Mouse (Mus musculus): ENCODE measurements around the gene Ing1.

The Ing1 gene

GRCm38 (mm10) chr8:11592296-11592695 lies 36.9 kb downstream of the Ing1 start:
- no peak for DNase-seq

DNA sequence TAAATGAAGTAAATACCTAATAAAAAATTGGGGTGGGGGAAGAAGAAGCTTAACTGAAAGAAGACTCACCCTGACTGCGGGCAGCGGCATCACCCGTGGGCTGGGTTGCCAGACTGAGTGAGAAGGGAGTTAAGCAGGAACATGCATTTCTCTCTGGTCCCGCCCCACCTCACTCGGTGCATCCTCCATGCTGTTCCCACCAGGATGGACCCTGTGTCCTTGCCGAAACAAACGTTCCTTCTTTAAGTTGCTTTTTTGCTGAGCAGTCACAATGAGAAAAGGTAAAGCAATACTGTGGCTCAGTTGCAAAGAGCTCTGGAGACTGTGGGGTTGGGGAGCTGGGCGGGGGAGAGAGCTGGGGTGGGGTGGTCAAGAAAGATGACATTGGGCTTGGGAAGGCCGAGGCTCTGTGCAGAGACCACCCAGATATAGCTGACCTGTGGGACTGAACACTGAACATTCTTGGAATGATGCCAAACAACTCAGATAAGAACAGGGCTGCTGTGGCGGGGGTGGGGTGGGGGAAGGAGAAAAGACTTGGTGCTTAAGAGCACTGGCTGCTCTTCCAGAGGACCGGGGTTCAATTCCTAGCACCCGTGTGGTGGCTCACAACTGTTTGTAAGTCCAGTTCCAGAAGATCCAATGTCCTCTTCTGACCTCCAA lies 38.0 kb downstream of the Ing1 start:
- no peak for DNase-seq

DNA sequence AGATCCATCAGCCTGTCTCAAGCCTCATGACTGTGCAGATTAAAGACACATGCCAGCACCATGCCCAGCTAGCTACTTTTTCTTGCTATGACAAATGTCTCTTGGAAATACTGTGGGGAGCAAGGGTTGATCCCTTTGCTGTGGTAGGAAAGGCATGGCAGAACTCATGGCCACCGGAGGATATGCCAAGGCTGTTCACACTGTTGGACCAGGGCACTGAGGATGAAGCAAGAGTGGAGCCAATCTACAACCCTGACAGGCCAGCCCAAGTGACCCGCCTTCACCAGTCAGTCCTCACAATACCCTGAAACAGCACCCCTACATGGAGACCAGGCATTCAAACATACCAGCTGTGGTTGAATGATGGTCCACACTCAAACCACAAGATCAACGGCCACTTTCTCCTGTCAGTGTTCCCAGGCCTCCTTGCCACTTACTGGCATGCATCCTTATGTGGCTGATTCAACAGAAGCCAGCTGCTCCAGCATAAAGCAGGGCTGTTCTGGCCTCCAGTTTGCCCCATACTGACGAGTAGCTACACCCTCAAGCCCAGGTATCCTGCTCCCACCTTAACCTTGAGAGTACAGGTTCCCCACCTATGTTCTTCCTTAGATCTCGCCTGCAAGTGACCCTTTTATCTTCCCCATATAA lies 45.1 kb downstream of the Ing1 start:
- no peak for DNase-seq

DNA sequence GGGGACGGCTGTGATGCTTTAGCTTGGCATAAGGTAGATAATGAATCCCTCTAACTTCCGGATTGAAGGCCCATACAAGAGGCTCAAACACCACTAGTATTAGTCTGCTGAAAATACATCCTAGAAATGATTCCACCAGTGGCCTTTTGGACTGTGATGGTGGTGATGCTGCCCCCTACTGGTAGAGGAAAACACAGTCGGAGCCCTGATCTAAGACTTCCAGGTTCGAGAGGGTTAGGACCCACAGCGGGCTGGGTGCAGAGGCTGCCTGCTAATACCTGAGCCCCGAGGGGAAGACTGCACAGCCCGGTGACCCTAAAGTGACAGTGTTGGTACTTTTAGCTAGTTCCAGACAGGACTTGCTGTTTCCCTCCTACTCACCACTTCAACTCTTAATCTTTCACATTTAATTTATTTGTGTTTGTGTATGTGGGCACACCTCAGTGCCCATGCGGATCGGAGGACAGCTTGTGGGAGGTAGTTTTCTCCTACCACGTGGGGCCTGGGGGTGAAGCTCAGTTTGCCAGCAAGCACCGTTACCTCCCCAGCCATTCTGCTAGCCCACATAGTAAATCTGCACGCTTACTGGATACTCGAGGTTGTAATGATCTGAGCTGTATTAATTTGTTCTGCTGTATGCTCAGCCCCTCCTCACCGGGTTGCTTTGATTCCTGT lies 46.8 kb downstream of the Ing1 start:
- DNase-seq = peak; percentile 66 to 83

GRCm38 (mm10) chr8:11608848-11609247 lies 53.5 kb downstream of the Ing1 start:
- no peak for DNase-seq

Data from kidney, postnatal 36 days (tissue).